Mouse (Mus musculus) heart, postnatal 0 days (tissue): ENCODE data around the gene Rmdn3. TPM values are rescaled to one million over a fixed set of nuclear protein-coding genes. Genes with fewer than 3 reads are reported as not detected.

Experiments used
- ATAC-seq: fragments of 200-750 bp; cut with Nextera tagmentation; 2 replicates; pipeline ENCODE4 v1.8.0; 2017; ENCODE audit warnings: low read depth, moderate number of reproducible peaks, moderate library complexity; ENCODE audit not compliant: insufficient read depth
- DNase-seq: peaks from one replicate; pipeline ENCODE4 v3.0.0-alpha.2; 2016; ENCODE audit warnings: low spot score
- H3K27ac ChIP-seq: fragments of 300-500 bp; sonication (generic); 2 replicates; pipeline ENCODE4 v1.5.1; 2014; ENCODE audit warnings: low read depth, mild to moderate bottlenecking
- H3K27me3 ChIP-seq: fragments of 300-500 bp; sonication (generic); 2 replicates; pipeline ENCODE4 v1.6.1; 2014; ENCODE audit warnings: low read length, mixed read lengths; ENCODE audit not compliant: control insufficient read depth, insufficient read depth
- H3K36me3 ChIP-seq: fragments of 300-500 bp; sonication (generic); replicated peaks from 2 replicates; pipeline ENCODE4 v1.6.1; 2014; ENCODE audit warnings: low read length, mixed read lengths; ENCODE audit not compliant: control insufficient read depth, insufficient read depth
- H3K4me1 ChIP-seq: fragments of 300-500 bp; sonication (generic); 2 replicates; pipeline ENCODE4 v1.6.1; 2014; ENCODE audit warnings: antibody characterized with exemption; ENCODE audit not compliant: control insufficient read depth, insufficient read depth
- H3K4me2 ChIP-seq: fragments of 300-500 bp; sonication (generic); 2 replicates; pipeline ENCODE4 v1.6.1; 2014; ENCODE audit warnings: low read depth, mild to moderate bottlenecking, low read length, moderate library complexity
- H3K4me3 ChIP-seq: fragments of 300-500 bp; sonication (generic); 2 replicates; pipeline ENCODE4 v1.5.1; 2014; ENCODE audit warnings: low read depth, low read length
- H3K9ac ChIP-seq: fragments of 300-500 bp; sonication (generic); replicated peaks from 2 replicates; pipeline ENCODE4 v1.6.1; 2014; ENCODE audit warnings: low read depth, low read length, mixed read lengths
- H3K9me3 ChIP-seq: fragments of 300-500 bp; sonication (generic); replicated peaks from 2 replicates; pipeline ENCODE4 v1.6.1; 2016; ENCODE audit warnings: low read length; ENCODE audit not compliant: control insufficient read depth
- CTCF ChIP-seq: IDR thresholded peaks from 2 replicates; pipeline ENCODE4 v1.5.1; 2016; ENCODE audit warnings: antibody characterized with exemption, control low read depth, low read depth
- EP300 ChIP-seq: IDR thresholded peaks from 2 replicates; pipeline ENCODE4 v1.6.1; 2016; ENCODE audit warnings: antibody characterized with exemption, low read depth
- WGBS: fragments of 180-500 bp; shearing (Covaris S2); extraction: QIAGEN DNeasy Blood & Tissue Kit; methylation state at CpG from one replicate; pipeline ENCODE4 v1.1.7; 2014; 5-methylcytosine and 5-hydroxymethylcytosine counted together
- polyA plus RNA-seq: library from polyadenylated mRNA; unstranded; fragments of >200 nt; fragmentation: Nextera tagmentation; extraction: Ambion mirVana; gene quantifications from 2 replicates; pipeline ENCODE4 v1.2.1, GENCODE M21; 2015
- total RNA-seq: library from RNA; depleted of rRNA; stranded (reverse); fragments of >200 nt; gene quantifications from 2 replicates; pipeline ENCODE4 v1.2.3, GENCODE M21; 2014; ENCODE audit warnings: low replicate concordance

The Rmdn3 gene
- total and polyA plus RNA-seq, 2 experiments from 2014 or later, result 14.4 to 17.0 TPM

DNA sequence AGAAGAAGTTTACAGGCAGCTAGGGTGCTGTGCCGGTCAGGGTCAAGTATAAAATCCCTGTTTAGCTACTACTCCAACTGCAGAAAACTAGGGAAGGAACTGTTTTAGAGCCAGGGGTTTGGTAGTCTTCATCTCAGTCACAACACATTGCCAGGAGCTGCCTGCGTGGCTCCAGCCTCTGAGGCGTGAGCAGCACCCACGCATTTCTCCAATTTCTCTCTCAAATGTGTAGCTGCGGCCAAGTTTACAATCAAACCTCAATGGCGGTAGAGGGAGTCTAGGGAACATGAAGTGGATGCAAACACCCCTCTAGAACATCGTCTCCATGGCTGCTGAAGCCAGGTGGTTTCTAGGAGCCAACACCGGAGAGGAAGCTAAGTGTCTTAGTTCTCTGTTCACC, 9.1 kb downstream of the Rmdn3 start:
- TF ChIP-seq CTCF (no peak), EP300 (no peak)
- DNase-seq (no peak), ATAC-seq (no peak)
- Histone ChIP-seq H3K9me3 (no peaks in the 10 kb centered on the region), H3K27me3 (no peaks in the 10 kb centered on the region), H3K9ac (no peak overlapping the region), H3K4me1 (no peaks in the 10 kb centered on the region), H3K27ac (no peak overlapping the region), H3K4me3 (no peak overlapping the region), H3K36me3 (peaks cover 83% of the 10 kb centered on the region), H3K4me2 (no peak overlapping the region)
- WGBS, result 82% methylated on average over 8 of the region's 8 CpGs

DNA sequence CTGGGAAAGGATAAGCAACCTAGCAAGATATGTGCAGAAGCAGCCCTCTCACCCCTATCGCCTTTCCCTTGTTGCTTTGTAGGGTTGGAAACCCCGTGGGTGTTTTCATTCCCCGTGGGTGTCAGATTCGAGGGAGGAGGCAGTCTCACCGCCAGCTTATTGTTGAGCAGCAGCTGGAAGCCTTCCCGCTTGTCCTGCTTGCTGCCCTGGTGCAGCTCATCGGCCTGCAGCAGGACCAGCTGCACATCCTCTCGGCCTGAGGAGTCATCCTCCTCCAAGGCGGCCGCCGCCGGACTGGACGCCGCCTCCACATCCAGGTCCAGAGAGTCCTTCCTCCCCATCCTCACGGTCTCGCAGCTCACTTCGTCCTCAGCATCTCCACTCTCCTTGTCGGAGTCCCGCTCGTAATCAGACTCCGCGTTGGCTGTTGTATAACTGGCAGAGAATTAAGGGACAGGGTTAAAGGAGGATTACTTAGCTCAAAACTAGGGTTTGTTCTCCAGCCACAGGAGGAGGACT, 9.6 kb downstream of the Rmdn3 start:
- TF ChIP-seq CTCF, result no peak
- TF ChIP-seq EP300, result no peak
- Histone ChIP-seq H3K4me3 (no peak overlapping the region), H3K27ac (no peak overlapping the region), H3K36me3 (peaks cover 83% of the 10 kb centered on the region), H3K9me3 (no peaks in the 10 kb centered on the region), H3K4me2 (no peak overlapping the region), H3K27me3 (no peaks in the 10 kb centered on the region), H3K4me1 (no peaks in the 10 kb centered on the region), H3K9ac (no peak overlapping the region)
- DNase-seq (peak; percentile 8), ATAC-seq (no peak)
- WGBS, result 72% methylated on average over 22 of the region's 22 CpGs

DNA sequence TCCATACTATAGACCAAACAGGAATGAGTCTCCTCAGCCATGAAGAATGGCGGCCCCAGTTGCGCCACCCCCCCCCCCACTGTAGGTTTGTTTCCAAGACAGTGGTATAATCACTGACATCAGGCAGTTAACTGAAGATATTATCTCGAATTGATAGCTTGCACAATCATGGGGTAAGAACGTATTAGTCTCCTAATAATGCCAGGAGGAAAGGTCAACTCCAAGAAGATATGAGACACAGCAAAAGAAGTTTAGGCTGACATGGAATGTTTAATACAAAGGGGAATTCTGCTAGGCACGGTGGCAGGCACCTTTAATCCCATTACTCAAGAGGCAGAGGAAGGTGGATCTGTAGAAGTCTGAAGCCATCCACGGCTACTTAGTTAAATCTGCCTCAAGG, 10.4 kb downstream of the Rmdn3 start:
- Histone ChIP-seq H3K27ac (no peak overlapping the region), H3K4me2 (no peak overlapping the region), H3K36me3 (peaks cover 84% of the 10 kb centered on the region), H3K4me1 (no peaks in the 10 kb centered on the region), H3K4me3 (no peak overlapping the region), H3K27me3 (no peaks in the 10 kb centered on the region), H3K9ac (no peak overlapping the region), H3K9me3 (no peaks in the 10 kb centered on the region)
- ATAC-seq (no peak), DNase-seq (no peak)
- TF ChIP-seq CTCF (no peak), EP300 (no peak)
- 77% methylated on average over 6 of the region's 6 CpGs for WGBS

DNA sequence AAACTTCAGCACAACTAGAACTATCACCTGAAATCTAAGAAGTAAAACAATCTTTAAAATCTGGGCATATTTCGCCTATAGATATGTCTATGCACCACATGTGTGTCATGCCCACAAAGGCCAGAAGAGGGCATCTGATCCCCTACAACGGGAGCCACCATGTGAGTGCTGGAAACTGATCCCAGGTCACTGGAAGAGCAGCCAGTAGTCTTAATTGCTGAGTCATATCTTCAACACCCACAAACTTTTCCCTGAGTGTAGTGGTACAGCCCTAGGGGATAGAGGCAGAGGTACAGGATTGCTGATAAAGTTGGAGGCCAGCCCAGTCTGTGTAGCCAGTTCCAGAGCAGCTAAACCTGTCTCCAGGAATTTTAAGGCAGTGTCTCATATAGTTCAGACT, 11.6 kb downstream of the Rmdn3 start:
- DNase-seq (no peak), ATAC-seq (no peak)

DNA sequence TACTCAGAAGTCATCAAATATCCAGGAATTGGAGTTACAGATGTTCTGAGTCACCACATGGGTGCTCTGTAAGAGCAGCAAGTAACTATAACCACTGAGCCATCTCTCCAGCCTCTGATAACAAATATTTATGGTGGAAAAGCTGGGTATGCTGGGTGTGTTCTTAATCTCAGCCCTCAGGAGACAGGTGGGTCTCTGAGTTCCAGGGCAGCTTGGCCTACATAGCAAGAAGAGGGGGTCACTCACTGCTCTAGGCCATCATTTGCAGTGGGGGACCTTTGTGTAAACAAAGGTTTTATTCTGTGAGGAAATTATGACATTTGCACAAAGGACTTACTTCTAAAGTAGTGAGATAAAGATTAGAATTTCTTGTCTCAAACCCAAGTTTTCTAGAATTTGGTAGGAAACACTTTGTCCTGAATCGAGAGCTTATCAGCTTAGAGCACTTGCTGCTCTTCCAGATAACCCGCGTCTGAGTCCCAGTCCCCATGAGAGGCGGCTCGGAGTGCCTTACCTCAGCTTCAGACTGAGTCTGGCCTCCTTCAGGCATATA, 20.4 kb downstream of the Rmdn3 start:
- no peak for ATAC-seq
- no peak overlapping the region for H3K9ac ChIP-seq

More for the DNA sequence above, 11.6 kb downstream of the Rmdn3 start:
- Histone ChIP-seq H3K27ac (no peak overlapping the region), H3K4me3 (no peak overlapping the region), H3K36me3 (peaks cover 82% of the 10 kb centered on the region), H3K27me3 (no peaks in the 10 kb centered on the region), H3K4me1 (no peaks in the 10 kb centered on the region), H3K9me3 (no peaks in the 10 kb centered on the region), H3K9ac (no peak overlapping the region), H3K4me2 (no peak overlapping the region)
- 84% methylated on average over 2 of the region's 2 CpGs for WGBS
- TF ChIP-seq CTCF (peak; percentile 27; the same call in 1 of the 2 replicates), EP300 (no peak)

More for the DNA sequence above, 20.4 kb downstream of the Rmdn3 start:
- peaks cover 64% of the 10 kb centered on the region for H3K36me3 ChIP-seq
- TF ChIP-seq CTCF (no peak), EP300 (no peak)
- no peak overlapping the region for H3K4me3 ChIP-seq
- H3K27me3 ChIP-seq, result no peaks in the 10 kb centered on the region
- WGBS, result 24% methylated on average over 5 of the region's 5 CpGs
- no peak overlapping the region for H3K27ac ChIP-seq
- H3K4me2 ChIP-seq, result no peak overlapping the region
- no peak for DNase-seq
- H3K9me3 ChIP-seq, result no peaks in the 10 kb centered on the region
- no peaks in the 10 kb centered on the region for H3K4me1 ChIP-seq
